Mouse (Mus musculus): Measurements from ENCODE around the gene Ublcp1. TPM values are rescaled to one million over a fixed set of nuclear protein-coding genes. Genes with fewer than 3 reads are reported as not detected.
"Not testable (repeated sequence)": the region's sequence is repeated elsewhere in the genome, so short reads cannot be mapped to it uniquely, and the experiment has no call there.

Gene Ublcp1
- polyA plus RNA-seq, 1 experiment from 2014 or later: 74.5 TPM

- Histone ChIP-seq H3K9me3 (replicated peaks; ENCODE audit: control insufficient read depth, low read length) (no peaks in the 10 kb centered on the region), H3K4me3 (ENCODE audit: low read depth, low read length) (no peak overlapping the region), H3K36me3 (ENCODE audit: control insufficient read depth, insufficient read depth, low read length) (no peaks in the 10 kb centered on the region), H3K9ac (ENCODE audit: low read length) (no peak overlapping the region), H3K4me2 (ENCODE audit: low read length) (no peak overlapping the region), H3K27ac (ENCODE audit: low read depth, low read length) (no peak overlapping the region), H3K27me3 (replicated peaks; ENCODE audit: control insufficient read depth, insufficient read depth, low read length) (no peaks in the 10 kb centered on the region), H3K4me1 (ENCODE audit: control insufficient read depth, insufficient read depth, low read length) (peaks cover 4% of the 10 kb centered on the region; the same call in 1 of the 2 replicates)
- DNase-seq (ENCODE audit: low spot score): no peak
- 63% methylated on average over 3 of the region's 3 CpGs for WGBS
- ATAC-seq: no peak
Observed at GRCm38 (mm10) chr11:44475467-44475866, 5.2 kb upstream of the Ublcp1 start.

GRCm38 (mm10) chr11:44471337-44471995 lies 1.2 kb upstream of the Ublcp1 start:
- Histone ChIP-seq H3K4me1 (ENCODE audit: control insufficient read depth, insufficient read depth, low read length) (peaks cover 9% of the 10 kb centered on the region), H3K27me3 (replicated peaks; ENCODE audit: control insufficient read depth, insufficient read depth, low read length) (no peaks in the 10 kb centered on the region), H3K9me3 (replicated peaks; ENCODE audit: control insufficient read depth, low read length) (no peaks in the 10 kb centered on the region), H3K4me3 (ENCODE audit: low read depth, low read length) (peak overlapping the region; percentile 91), H3K27ac (ENCODE audit: low read depth, low read length) (peak overlapping the region; percentile 84; the same call in 1 of the 2 replicates), H3K9ac (ENCODE audit: low read length) (peak overlapping the region; percentile 94), H3K4me2 (ENCODE audit: low read length) (peak overlapping the region; percentile 95), H3K36me3 (ENCODE audit: control insufficient read depth, insufficient read depth, low read length) (no peaks in the 10 kb centered on the region)
- ATAC-seq (0 out of 2 replicates have a peak, but pooled peaks have one; percentile 2), DNase-seq (ENCODE audit: low spot score) (no peak)
- WGBS: 24% methylated on average over 4 of the region's 4 CpGs

- peak overlapping the region; percentile 84 for H3K27ac ChIP-seq (ENCODE audit: low read depth, low read length)
- peak; percentile 25 for DNase-seq (ENCODE audit: low spot score)
- H3K9ac ChIP-seq (ENCODE audit: low read length): peak overlapping the region; percentile 94
- peak overlapping the region; percentile 91 for H3K4me3 ChIP-seq (ENCODE audit: low read depth, low read length)
- H3K9me3 ChIP-seq (replicated peaks; ENCODE audit: control insufficient read depth, low read length): no peaks in the 10 kb centered on the region
- WGBS: 1% methylated on average over 59 of the region's 59 CpGs
- peak; percentile 78 for ATAC-seq
- H3K4me1 ChIP-seq (ENCODE audit: control insufficient read depth, insufficient read depth, low read length): peaks cover 9% of the 10 kb centered on the region
- peak overlapping the region; percentile 95 for H3K4me2 ChIP-seq (ENCODE audit: low read length)
- H3K36me3 ChIP-seq (ENCODE audit: control insufficient read depth, insufficient read depth, low read length): peaks cover 9% of the 10 kb centered on the region; the same call in 1 of the 2 replicates
- no peaks in the 10 kb centered on the region for H3K27me3 ChIP-seq (replicated peaks; ENCODE audit: control insufficient read depth, insufficient read depth, low read length)
Observed at GRCm38 (mm10) chr11:44469646-44470431, 459 bp downstream of the Ublcp1 start.

- H3K27me3 ChIP-seq (replicated peaks; ENCODE audit: control insufficient read depth, insufficient read depth, low read length): no peaks in the 10 kb centered on the region
- no peak for ATAC-seq
- DNase-seq (ENCODE audit: low spot score): no peak
- H3K4me2 ChIP-seq (ENCODE audit: low read length): no peak overlapping the region
- peaks cover 9% of the 10 kb centered on the region for H3K4me1 ChIP-seq (ENCODE audit: control insufficient read depth, insufficient read depth, low read length)
- no peaks in the 10 kb centered on the region for H3K9me3 ChIP-seq (replicated peaks; ENCODE audit: control insufficient read depth, low read length)
- H3K9ac ChIP-seq (ENCODE audit: low read length): no peak overlapping the region
- peaks cover 13% of the 10 kb centered on the region; the same call in 1 of the 2 replicates for H3K36me3 ChIP-seq (ENCODE audit: control insufficient read depth, insufficient read depth, low read length)
- H3K27ac ChIP-seq (ENCODE audit: low read depth, low read length): no peak overlapping the region
- no peak overlapping the region for H3K4me3 ChIP-seq (ENCODE audit: low read depth, low read length)
- WGBS: 93% methylated on average over 10 of the region's 10 CpGs
Observed at GRCm38 (mm10) chr11:44468306-44468790, 1.9 kb downstream of the Ublcp1 start.

- WGBS: 85% methylated on average over 6 of the region's 6 CpGs
- peaks cover 16% of the 10 kb centered on the region; the same call in 1 of the 2 replicates for H3K36me3 ChIP-seq (ENCODE audit: control insufficient read depth, insufficient read depth, low read length)
- no peak overlapping the region for H3K27ac ChIP-seq (ENCODE audit: low read depth, low read length)
- no peak for DNase-seq (ENCODE audit: low spot score)
- no peaks in the 10 kb centered on the region for H3K27me3 ChIP-seq (replicated peaks; ENCODE audit: control insufficient read depth, insufficient read depth, low read length)
- peaks cover 9% of the 10 kb centered on the region for H3K4me1 ChIP-seq (ENCODE audit: control insufficient read depth, insufficient read depth, low read length)
- no peak overlapping the region for H3K4me3 ChIP-seq (ENCODE audit: low read depth, low read length)
- H3K9ac ChIP-seq (ENCODE audit: low read length): no peak overlapping the region
- no peak for ATAC-seq
- H3K4me2 ChIP-seq (ENCODE audit: low read length): no peak overlapping the region
- H3K9me3 ChIP-seq (replicated peaks; ENCODE audit: control insufficient read depth, low read length): no peaks in the 10 kb centered on the region
Observed at GRCm38 (mm10) chr11:44466949-44467442, 3.3 kb downstream of the Ublcp1 start.

- no peak overlapping the region for H3K4me3 ChIP-seq (ENCODE audit: low read depth, low read length)
- H3K9me3 ChIP-seq (replicated peaks; ENCODE audit: control insufficient read depth, low read length): no peaks in the 10 kb centered on the region
- peaks cover 58% of the 10 kb centered on the region for H3K36me3 ChIP-seq (ENCODE audit: control insufficient read depth, insufficient read depth, low read length)
- no peaks in the 10 kb centered on the region for H3K27me3 ChIP-seq (replicated peaks; ENCODE audit: control insufficient read depth, insufficient read depth, low read length)
- no peaks in the 10 kb centered on the region for H3K4me1 ChIP-seq (ENCODE audit: control insufficient read depth, insufficient read depth, low read length)
- H3K27ac ChIP-seq (ENCODE audit: low read depth, low read length): no peak overlapping the region
- ATAC-seq: no peak
- H3K4me2 ChIP-seq (ENCODE audit: low read length): no peak overlapping the region
- 73% methylated on average over 6 of the region's 6 CpGs for WGBS
- H3K9ac ChIP-seq (ENCODE audit: low read length): no peak overlapping the region
- no peak for DNase-seq (ENCODE audit: low spot score)
Observed at GRCm38 (mm10) chr11:44461493-44461892, 8.8 kb downstream of the Ublcp1 start.

GRCm38 (mm10) chr11:44453423-44453822 lies 16.9 kb downstream of the Ublcp1 start:
- no peaks in the 10 kb centered on the region for H3K4me1 ChIP-seq (ENCODE audit: control insufficient read depth, insufficient read depth, low read length)
- ATAC-seq: 0 out of 2 replicates have a peak, but pooled peaks have one; percentile 63
- peaks cover 32% of the 10 kb centered on the region for H3K36me3 ChIP-seq (ENCODE audit: control insufficient read depth, insufficient read depth, low read length)
- DNase-seq (ENCODE audit: low spot score): peak; percentile 75
- no peak overlapping the region for H3K4me3 ChIP-seq (ENCODE audit: low read depth, low read length)
- no peak overlapping the region for H3K27ac ChIP-seq (ENCODE audit: low read depth, low read length)
- no peaks in the 10 kb centered on the region for H3K9me3 ChIP-seq (replicated peaks; ENCODE audit: control insufficient read depth, low read length)
- no peak overlapping the region for H3K4me2 ChIP-seq (ENCODE audit: low read length)
- H3K27me3 ChIP-seq (replicated peaks; ENCODE audit: control insufficient read depth, insufficient read depth, low read length): no peaks in the 10 kb centered on the region
- 68% methylated on average over 2 of the region's 2 CpGs for WGBS
- no peak overlapping the region for H3K9ac ChIP-seq (ENCODE audit: low read length)

- not testable (repeated sequence) for H3K4me3 ChIP-seq (ENCODE audit: low read depth, low read length); DNase-seq (ENCODE audit: low spot score); H3K9me3 ChIP-seq (replicated peaks; ENCODE audit: control insufficient read depth, low read length); H3K4me1 ChIP-seq (ENCODE audit: control insufficient read depth, insufficient read depth, low read length); ATAC-seq; H3K27me3 ChIP-seq (replicated peaks; ENCODE audit: control insufficient read depth, insufficient read depth, low read length); H3K27ac ChIP-seq (ENCODE audit: low read depth, low read length); H3K4me2 ChIP-seq (ENCODE audit: low read length); H3K9ac ChIP-seq (ENCODE audit: low read length)
- 94% methylated on average over 5 of the region's 5 CpGs for WGBS
- H3K36me3 ChIP-seq (ENCODE audit: control insufficient read depth, insufficient read depth, low read length): peaks cover 23% of the 10 kb centered on the region
Observed at GRCm38 (mm10) chr11:44452016-44452415, 18.3 kb downstream of the Ublcp1 start.
